Mouse (Mus musculus): ENCODE data around the gene Xpnpep3.

The Xpnpep3 gene

GRCm38 (mm10) chr15:81399638-81400315, at the start of gene Xpnpep3, which contains the start of gene St13:
TSS of gene Xpnpep3 (plus strand) at chr15:81400138.
TSS of gene St13 (minus strand) at chr15:81400077.
- DNase-seq, result peak; percentile 96

GRCm38 (mm10) chr15:81350401-81350800, 49.5 kb upstream of the Xpnpep3 start:
- no peak for DNase-seq

GRCm38 (mm10) chr15:81352638-81353037, 47.3 kb upstream of the Xpnpep3 start:
- DNase-seq, result no peak

GRCm38 (mm10) chr15:81355146-81355761, 44.7 kb upstream of the Xpnpep3 start:
- no peak for DNase-seq

- DNase-seq, result no peak
Measured at GRCm38 (mm10) chr15:81356946-81357345, 43.0 kb upstream of the Xpnpep3 start.

GRCm38 (mm10) chr15:81358943-81359342, 41.0 kb upstream of the Xpnpep3 start:
- no peak for DNase-seq

GRCm38 (mm10) chr15:81359421-81359820, 40.5 kb upstream of the Xpnpep3 start:
- no peak for DNase-seq

- peak; percentile 90 for DNase-seq
Measured at GRCm38 (mm10) chr15:81360345-81361021, 39.5 kb upstream of the Xpnpep3 start, which contains the start of gene Slc25a17. TSS of gene Slc25a17 (minus strand) at chr15:81360812.

GRCm38 (mm10) chr15:81361022-81361404, 38.9 kb upstream of the Xpnpep3 start:
- DNase-seq, result no peak

- DNase-seq, result no peak
Measured at GRCm38 (mm10) chr15:81361417-81362015, 38.4 kb upstream of the Xpnpep3 start.

GRCm38 (mm10) chr15:81362501-81362900, 37.4 kb upstream of the Xpnpep3 start:
- DNase-seq, result no peak

GRCm38 (mm10) chr15:81364271-81364670, 35.7 kb upstream of the Xpnpep3 start:
- DNase-seq, result no peak

GRCm38 (mm10) chr15:81365246-81365645, 34.7 kb upstream of the Xpnpep3 start:
- DNase-seq, result no peak

- no peak for DNase-seq
Measured at GRCm38 (mm10) chr15:81366241-81366640, 33.7 kb upstream of the Xpnpep3 start.

- no peak for DNase-seq
Measured at GRCm38 (mm10) chr15:81368601-81369000, 31.3 kb upstream of the Xpnpep3 start.

- DNase-seq, result no peak
Measured at GRCm38 (mm10) chr15:81370356-81370755, 29.6 kb upstream of the Xpnpep3 start.

- DNase-seq, result no peak
Measured at GRCm38 (mm10) chr15:81374621-81375020, 25.3 kb upstream of the Xpnpep3 start.

GRCm38 (mm10) chr15:81378845-81379244, 21.1 kb upstream of the Xpnpep3 start:
- no peak for DNase-seq

- DNase-seq, result no peak
Measured at GRCm38 (mm10) chr15:81386327-81386726, 13.6 kb upstream of the Xpnpep3 start.

- peak; percentile 8 for DNase-seq
Measured at GRCm38 (mm10) chr15:81392997-81393396, 6.9 kb upstream of the Xpnpep3 start.

- no peak for DNase-seq
Measured at GRCm38 (mm10) chr15:81394211-81394915, 5.6 kb upstream of the Xpnpep3 start.

- no peak for DNase-seq
Measured at GRCm38 (mm10) chr15:81398189-81398588, 1.7 kb upstream of the Xpnpep3 start.

- DNase-seq, result no peak
Measured at GRCm38 (mm10) chr15:81399297-81399637, 671 bp upstream of the Xpnpep3 start.
